Mouse (Mus musculus) cortical plate, adult 2 months (tissue): ENCODE results near the gene Scaf1. TPM values are rescaled to one million over a fixed set of nuclear protein-coding genes. Genes with fewer than 3 reads are reported as not detected.

ENCODE experiments used
- H3K27ac ChIP-seq: fragments of 200-500 bp; 2 replicates; pipeline ENCODE4 v1.5.1; 2012; ENCODE audit warnings: low read length, control low read depth, inconsistent platforms; ENCODE audit not compliant: insufficient read depth
- H3K4me1 ChIP-seq: fragments of 200-500 bp; 2 replicates; pipeline ENCODE4 v1.6.1; 2011; ENCODE audit warnings: low read length; ENCODE audit not compliant: control insufficient read depth, insufficient read depth
- H3K4me3 ChIP-seq: fragments of 200-500 bp; 2 replicates; pipeline ENCODE4 v1.5.1; 2011; ENCODE audit warnings: mild to moderate bottlenecking, low read length, control low read depth; ENCODE audit not compliant: insufficient read depth
- CTCF ChIP-seq: fragments of 200-500 bp; IDR thresholded peaks from 2 replicates; pipeline ENCODE4 v1.5.1; 2011; ENCODE audit warnings: mild to moderate bottlenecking, control low read depth, low read length; ENCODE audit not compliant: insufficient read depth; ENCODE audit errors: extremely low read depth
- POLR2A ChIP-seq: fragments of 200-500 bp; IDR thresholded peaks from 2 replicates; pipeline ENCODE4 v1.6.1; 2011; ENCODE audit warnings: mild to moderate bottlenecking, low read length, control low read depth; ENCODE audit not compliant: insufficient read depth; ENCODE audit errors: extremely low read depth
- polyA plus RNA-seq: library from polyadenylated mRNA; depleted of rRNA; stranded (reverse); fragments of >200 nt; gene quantifications from 2 replicates; pipeline ENCODE4 v1.2.3, GENCODE M21; 2012; rRNA removed

Scaf1 gene
- polyA plus RNA-seq, 1 experiment = 126 TPM

GRCm38 (mm10) chr7:44959874-44960511, 56.2 kb downstream of the Scaf1 start:
- Histone ChIP-seq H3K4me3 (no peak overlapping the region), H3K27ac (no peak overlapping the region), H3K4me1 (no peaks in the 10 kb centered on the region)
- TF ChIP-seq CTCF = no peak
- TF ChIP-seq POLR2A = no peak

DNA sequence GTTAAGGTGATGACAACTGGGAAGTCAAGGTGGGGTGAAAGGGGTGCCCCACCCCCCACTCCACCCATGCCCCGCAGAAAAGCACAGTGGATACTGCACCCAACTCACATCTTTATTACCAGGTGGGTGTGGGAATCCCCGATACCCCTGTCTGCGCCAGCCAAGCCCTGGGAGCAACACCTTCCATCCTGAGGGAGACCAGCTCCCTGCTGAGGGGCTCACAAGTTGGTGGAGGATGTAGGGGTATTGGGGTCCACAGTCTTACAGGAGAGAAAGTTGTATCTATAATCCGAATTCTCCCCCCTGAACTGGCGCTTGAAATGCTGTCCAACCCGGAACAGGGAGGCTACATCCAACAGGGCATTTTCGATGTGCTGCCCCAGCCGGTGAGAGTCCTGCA, 56.9 kb downstream of the Scaf1 start:
- H3K27ac ChIP-seq = no peak overlapping the region
- TF ChIP-seq CTCF (no peak), POLR2A (no peak)

DNA sequence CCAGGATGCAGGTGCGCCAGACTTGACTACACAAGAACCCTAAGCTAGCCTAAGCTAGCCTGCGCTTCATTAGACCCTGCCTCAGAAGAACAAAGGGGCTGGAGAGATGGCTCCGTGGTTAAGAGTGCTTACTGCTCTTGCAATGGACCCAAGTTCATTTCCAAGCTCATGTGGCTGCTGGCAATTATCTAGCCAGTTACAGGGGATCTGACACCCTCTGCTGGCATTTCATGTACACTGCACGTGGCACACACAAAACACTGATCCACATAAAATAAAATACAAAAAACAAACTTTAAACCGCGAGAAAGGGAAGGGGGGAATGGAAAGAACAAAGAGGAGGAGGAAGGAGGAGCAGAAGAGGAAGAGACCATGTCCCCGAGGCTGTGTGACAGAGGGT, 58.0 kb downstream of the Scaf1 start:
- TF ChIP-seq POLR2A = no peak
- peak; percentile 74 for TF ChIP-seq CTCF
- no peak overlapping the region for H3K4me3 ChIP-seq
- H3K4me1 ChIP-seq = no peaks in the 10 kb centered on the region
- no peak overlapping the region for H3K27ac ChIP-seq

More for the DNA sequence above, 56.9 kb downstream of the Scaf1 start:
- Histone ChIP-seq H3K4me1 (no peaks in the 10 kb centered on the region), H3K4me3 (no peak overlapping the region)

DNA sequence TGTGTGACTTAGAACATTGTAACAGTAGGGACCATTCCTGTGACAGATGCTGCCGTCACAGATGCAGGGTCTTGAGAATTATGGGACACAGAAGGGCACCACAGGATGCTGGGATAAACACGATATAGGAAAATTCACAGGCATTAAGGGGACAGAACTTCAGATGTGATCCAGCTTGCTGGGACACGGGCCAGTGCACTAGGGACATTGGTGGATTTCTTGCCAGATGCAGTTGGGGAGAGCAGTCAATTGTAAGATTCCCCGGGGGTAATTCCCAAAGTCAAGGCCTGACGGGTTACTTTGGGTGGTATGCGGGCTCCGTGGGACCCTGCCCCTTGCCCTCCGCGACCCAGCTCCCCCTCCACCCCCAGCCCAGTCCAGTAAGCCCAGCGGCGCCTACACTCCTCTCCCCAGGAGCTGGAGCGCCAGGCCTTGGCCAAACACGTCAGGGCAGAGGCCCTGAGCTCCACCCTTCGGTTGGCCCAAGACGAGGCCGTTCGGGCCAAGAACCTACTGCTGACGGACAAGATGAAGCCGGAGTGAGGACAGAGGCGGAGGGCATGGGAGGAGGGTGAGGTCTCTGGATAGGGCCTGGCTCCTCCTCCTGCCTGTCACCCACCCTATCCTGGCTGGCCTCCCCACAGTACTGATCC, 58.9 kb downstream of the Scaf1 start:
- Histone ChIP-seq H3K27ac (no peak overlapping the region), H3K4me1 (no peaks in the 10 kb centered on the region)

GRCm38 (mm10) chr7:44956266-44956665, 59.9 kb downstream of the Scaf1 start:
- no peak for TF ChIP-seq POLR2A
- Histone ChIP-seq H3K4me3 (no peak overlapping the region), H3K4me1 (no peaks in the 10 kb centered on the region), H3K27ac (no peak overlapping the region)

More for the DNA sequence above, 58.9 kb downstream of the Scaf1 start:
- TF ChIP-seq POLR2A (no peak), CTCF (no peak)
- H3K4me3 ChIP-seq = no peak overlapping the region

DNA sequence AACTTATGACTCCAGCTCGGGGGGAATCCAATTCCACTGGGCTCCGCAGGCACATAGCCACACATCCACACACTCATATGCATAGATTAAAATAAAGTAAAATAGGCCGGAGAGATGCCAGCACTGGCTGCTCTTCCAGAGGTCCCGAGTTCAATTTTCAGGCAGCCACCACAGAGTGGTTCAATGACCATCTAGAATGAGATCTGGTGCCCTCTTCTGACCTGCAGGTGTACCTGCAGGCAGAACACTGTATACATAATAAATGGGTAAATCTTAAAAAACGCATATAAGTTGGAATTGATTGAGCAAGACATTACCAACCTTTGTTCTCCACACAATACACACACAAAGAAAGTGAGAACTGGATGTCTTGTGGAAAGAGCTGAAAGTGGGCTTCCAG, 60.5 kb downstream of the Scaf1 start:
- TF ChIP-seq POLR2A (no peak), CTCF (peak; percentile 45; the same call in 1 of the 2 replicates)
- Histone ChIP-seq H3K27ac (no peak overlapping the region), H3K4me3 (no peak overlapping the region), H3K4me1 (no peaks in the 10 kb centered on the region)

DNA sequence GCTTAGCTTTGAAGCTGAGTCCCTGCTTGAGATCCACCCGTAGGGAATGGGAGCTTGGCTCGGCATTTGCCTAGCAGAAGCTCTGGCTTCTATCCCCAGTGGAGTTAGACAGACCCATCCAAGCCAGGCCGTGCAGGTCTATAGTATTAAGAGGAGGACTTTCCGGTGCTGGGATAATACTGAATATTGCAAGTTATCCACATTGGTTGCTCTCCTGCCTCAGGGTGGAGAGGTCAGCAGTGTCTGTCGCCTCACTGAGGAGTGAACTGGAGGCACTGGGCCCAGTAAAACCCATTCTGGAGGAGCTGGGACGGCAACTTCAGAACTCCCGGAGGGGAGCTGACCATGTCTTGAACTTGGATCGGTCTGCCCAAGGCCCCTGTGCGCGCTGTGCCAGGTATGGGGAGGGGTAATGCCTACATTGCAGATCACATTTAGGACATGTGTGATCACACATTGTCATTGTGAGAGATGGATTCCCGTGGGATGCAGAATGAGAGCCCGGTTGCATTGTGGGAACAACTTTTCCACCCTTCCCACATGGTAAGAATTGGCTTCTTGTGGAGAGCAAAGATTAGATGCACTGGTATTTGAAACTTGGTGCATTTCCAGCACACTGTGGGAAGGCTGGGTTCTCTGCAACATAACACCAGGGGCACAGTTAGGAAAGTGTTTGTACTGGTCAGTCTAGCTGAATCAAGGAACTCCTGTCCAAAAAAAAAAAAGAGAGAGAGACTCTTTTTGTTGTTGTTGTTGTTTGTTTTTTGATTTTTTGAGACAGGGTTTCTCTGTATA, 61.9 kb downstream of the Scaf1 start:
- H3K4me3 ChIP-seq = no peak overlapping the region
- H3K27ac ChIP-seq = no peak overlapping the region
- TF ChIP-seq CTCF (no peak), POLR2A (no peak)
- H3K4me1 ChIP-seq = peaks cover 5% of the 10 kb centered on the region

GRCm38 (mm10) chr7:44953561-44953960, 62.6 kb downstream of the Scaf1 start:
- no peak overlapping the region for H3K4me3 ChIP-seq
- H3K27ac ChIP-seq = no peak overlapping the region
- H3K4me1 ChIP-seq = peaks cover 5% of the 10 kb centered on the region
- TF ChIP-seq POLR2A (no peak), CTCF (no peak)

Other genes starting within 250 kb of the Scaf1 start
- gene Nup62, start 200.3 kb downstream of the Scaf1 start, polyA plus RNA-seq = 28.8 and 29.6 TPM in 2 replicates
- gene Il4i1, start 200.0 kb downstream of the Scaf1 start, polyA plus RNA-seq = 1.9 and 2.3 TPM in 2 replicates
- 15.9 and 17.5 TPM in 2 replicates for gene Atf5, start 199.7 kb downstream of the Scaf1 start, polyA plus RNA-seq
- 97.5 and 101 TPM in 2 replicates for gene Akt1s1, start 167.4 kb downstream of the Scaf1 start, polyA plus RNA-seq
- gene Tbc1d17, start 167.3 kb downstream of the Scaf1 start, polyA plus RNA-seq = 95.0 and 99.8 TPM in 2 replicates
- gene Pnkp, start 159.2 kb downstream of the Scaf1 start, polyA plus RNA-seq = 35.6 and 40.8 TPM in 2 replicates
- gene Ptov1, start 146.6 kb downstream of the Scaf1 start, polyA plus RNA-seq = 359 and 377 TPM in 2 replicates
- gene Med25, start 123.7 kb downstream of the Scaf1 start, polyA plus RNA-seq = 121 and 129 TPM in 2 replicates
- 28.6 and 30.7 TPM in 2 replicates for gene Fuz, start 120.3 kb downstream of the Scaf1 start, polyA plus RNA-seq
- 241 and 247 TPM in 2 replicates for gene Ap2a1, start 86.9 kb downstream of the Scaf1 start, polyA plus RNA-seq
- gene Tsks, start 73.2 kb downstream of the Scaf1 start, polyA plus RNA-seq = 1.5 and 2.0 TPM in 2 replicates
- 154 and 164 TPM in 2 replicates for gene Cpt1c, start 41.5 kb downstream of the Scaf1 start, polyA plus RNA-seq
- gene Prmt1, start 29.8 kb downstream of the Scaf1 start, polyA plus RNA-seq = 162 and 169 TPM in 2 replicates
- gene Irf3, start 18.7 kb downstream of the Scaf1 start, polyA plus RNA-seq = 82.4 and 87.4 TPM in 2 replicates
- gene Bcl2l12, start 17.7 kb downstream of the Scaf1 start, polyA plus RNA-seq = 6.0 and 6.2 TPM in 2 replicates
- gene Rras, start 1.6 kb upstream of the Scaf1 start, polyA plus RNA-seq = 34.2 and 38.3 TPM in 2 replicates
- gene Prr12, start 36.5 kb upstream of the Scaf1 start, polyA plus RNA-seq = 14.6 and 15.5 TPM in 2 replicates
- 89.5 and 92.3 TPM in 2 replicates for gene Nosip, start 46.1 kb upstream of the Scaf1 start, polyA plus RNA-seq
- gene Prrg2, start 46.3 kb upstream of the Scaf1 start, polyA plus RNA-seq = 21.4 and 23.2 TPM in 2 replicates
- gene Rcn3, start 75.9 kb upstream of the Scaf1 start, polyA plus RNA-seq = 12.8 and 13.1 TPM in 2 replicates
- 30.7 and 37.0 TPM in 2 replicates for gene Fcgrt, start 87.5 kb upstream of the Scaf1 start, polyA plus RNA-seq
- 361 and 402 TPM in 2 replicates for gene Rps11, start 108.1 kb upstream of the Scaf1 start, polyA plus RNA-seq
- gene Rpl13a, start 112.4 kb upstream of the Scaf1 start, polyA plus RNA-seq = 1,470 and 1,570 TPM in 2 replicates
- 0.08 and 0.32 TPM in 2 replicates for gene Gm45713, start 119.9 kb upstream of the Scaf1 start, polyA plus RNA-seq
- 18.4 and 20.8 TPM in 2 replicates for gene Flt3l, start 120.1 kb upstream of the Scaf1 start, polyA plus RNA-seq
- gene Pih1d1, start 137.9 kb upstream of the Scaf1 start, polyA plus RNA-seq = 59.4 and 60.2 TPM in 2 replicates
- 8.1 and 10.3 TPM in 2 replicates for gene Aldh16a1, start 138.2 kb upstream of the Scaf1 start, polyA plus RNA-seq
- 1,033 and 1,121 TPM in 2 replicates for gene Slc17a7, start 147.6 kb upstream of the Scaf1 start, polyA plus RNA-seq
- gene Gfy, start 163.2 kb upstream of the Scaf1 start, polyA plus RNA-seq = 0.38 and 0.62 TPM in 2 replicates
- not detected in 2 replicates for gene Pth2, start 164.6 kb upstream of the Scaf1 start, polyA plus RNA-seq
- gene Ccdc155, start 188.5 kb upstream of the Scaf1 start, polyA plus RNA-seq = 4.7 and 5.0 TPM in 2 replicates
- 41.4 and 47.2 TPM in 2 replicates for gene Dkkl1, start 195.8 kb upstream of the Scaf1 start, polyA plus RNA-seq
- gene Tead2, start 199.4 kb upstream of the Scaf1 start, polyA plus RNA-seq = 5.0 and 6.4 TPM in 2 replicates
- gene Cd37, start 222.8 kb upstream of the Scaf1 start, polyA plus RNA-seq = 10.6 and 11.9 TPM in 2 replicates
- 2.1 TPM in 2 replicates for gene Slc6a16, start 224.7 kb upstream of the Scaf1 start, polyA plus RNA-seq